Mouse (Mus musculus) midbrain, embryonic 13.5 days (tissue): ENCODE results near the gene Pex6. TPM values are rescaled to one million over a fixed set of nuclear protein-coding genes. Genes with fewer than 3 reads are reported as not detected.

Source experiments
- ATAC-seq: fragments of 200-750 bp; cut with Nextera tagmentation; 2 replicates; pipeline ENCODE4 v1.8.0; 2017; ENCODE audit warnings: mild to moderate bottlenecking, moderate TSS enrichment, moderate library complexity
- H3K27ac ChIP-seq: fragments of 300-500 bp; sonication (generic); 2 replicates; pipeline ENCODE4 v1.5.1; 2015; ENCODE audit warnings: inconsistent platforms, mild to moderate bottlenecking, moderate library complexity
- H3K27me3 ChIP-seq: fragments of 300-500 bp; sonication (generic); 2 replicates; pipeline ENCODE4 v1.6.1; 2015; ENCODE audit warnings: mild to moderate bottlenecking, inconsistent platforms
- H3K36me3 ChIP-seq: fragments of 300-500 bp; sonication (generic); 2 replicates; pipeline ENCODE4 v1.6.1; 2015; ENCODE audit warnings: mild to moderate bottlenecking, inconsistent platforms
- H3K4me1 ChIP-seq: fragments of 300-500 bp; sonication (generic); replicated peaks from 2 replicates; pipeline ENCODE4 v1.6.1; 2015; ENCODE audit warnings: inconsistent platforms
- H3K4me2 ChIP-seq: fragments of 300-500 bp; sonication (generic); replicated peaks from 2 replicates; pipeline ENCODE4 v1.6.1; 2015; ENCODE audit warnings: moderate library complexity, mild to moderate bottlenecking, inconsistent platforms
- H3K4me3 ChIP-seq: fragments of 300-500 bp; sonication (generic); replicated peaks from 2 replicates; pipeline ENCODE4 v1.5.1; 2015; ENCODE audit warnings: mild to moderate bottlenecking, inconsistent platforms
- H3K9ac ChIP-seq: fragments of 300-500 bp; sonication (generic); replicated peaks from 2 replicates; pipeline ENCODE4 v1.6.1; 2015; ENCODE audit warnings: mild to moderate bottlenecking, inconsistent platforms
- H3K9me3 ChIP-seq: fragments of 300-500 bp; sonication (generic); 2 replicates; pipeline ENCODE4 v1.6.1; 2016; ENCODE audit warnings: mild to moderate bottlenecking, inconsistent platforms
- WGBS: fragments of 180-500 bp; shearing (Covaris S2); methylation state at CpG from one replicate; pipeline ENCODE4 v1.1.7; 2015; 5-methylcytosine and 5-hydroxymethylcytosine counted together
- polyA plus RNA-seq: library from polyadenylated mRNA; unstranded; fragments of >200 nt; fragmentation: Nextera tagmentation; extraction: Ambion mirVana; gene quantifications from 2 replicates; pipeline ENCODE4 v1.2.1, GENCODE M21; 2015

Pex6 gene
- polyA plus RNA-seq, 1 experiment from 2014 or later: 24.3 TPM

GRCm38 (mm10) chr17:46702506-46702905 is 8.8 kb upstream of the Pex6 start:
- no peak for ATAC-seq
- WGBS: 95% methylated on average over 5 of the region's 5 CpGs
- Histone ChIP-seq H3K9me3 (no peaks in the 10 kb centered on the region), H3K4me3 (peak overlapping the region; percentile 91; the same call in 1 of the 2 replicates), H3K36me3 (peaks cover 29% of the 10 kb centered on the region), H3K4me2 (peak overlapping the region; percentile 82), H3K4me1 (peaks cover 48% of the 10 kb centered on the region), H3K27ac (no peak overlapping the region), H3K27me3 (no peaks in the 10 kb centered on the region), H3K9ac (peak overlapping the region; percentile 97)

GRCm38 (mm10) chr17:46703971-46704886 is 7.0 kb upstream of the Pex6 start:
- Histone ChIP-seq H3K9ac (peak overlapping the region; percentile 97), H3K9me3 (no peaks in the 10 kb centered on the region), H3K4me2 (peak overlapping the region; percentile 82), H3K36me3 (peaks cover 12% of the 10 kb centered on the region), H3K4me3 (peak overlapping the region; percentile 91), H3K4me1 (peaks cover 48% of the 10 kb centered on the region), H3K27ac (peak overlapping the region; percentile 86), H3K27me3 (no peaks in the 10 kb centered on the region)
- ATAC-seq: peak; percentile 84
- WGBS: 5% methylated on average over 34 of the region's 41 CpGs

GRCm38 (mm10) chr17:46704887-46705835 is 6.1 kb upstream of the Pex6 start, which contains the start of gene Ppp2r5d:
Gene Ppp2r5d, minus strand, starts transcription at chr17:46705111.
- ATAC-seq: peak; percentile 96
- H3K9ac ChIP-seq: peak within 1 kb of the TSS; percentile 97
- H3K4me3 ChIP-seq: peak within 1 kb of the TSS; percentile 91
- H3K27ac ChIP-seq: peak within 1 kb of the TSS; percentile 93
- peaks cover 4% of the 10 kb centered on the region; the same call in 1 of the 2 replicates for H3K36me3 ChIP-seq
- H3K4me2 ChIP-seq: peak within 1 kb of the TSS; percentile 82
- H3K4me1 ChIP-seq: peaks cover 48% of the 10 kb centered on the region
- H3K27me3 ChIP-seq: no peaks in the 10 kb centered on the region
- WGBS: 2% methylated on average over 48 of the region's 48 CpGs
- no peaks in the 10 kb centered on the region for H3K9me3 ChIP-seq

GRCm38 (mm10) chr17:46706375-46707089 is 4.7 kb upstream of the Pex6 start:
- H3K4me3 ChIP-seq: no peak overlapping the region
- no peak overlapping the region for H3K4me2 ChIP-seq
- H3K36me3 ChIP-seq: no peaks in the 10 kb centered on the region
- no peak overlapping the region for H3K27ac ChIP-seq
- WGBS: 95% methylated on average over 14 of the region's 14 CpGs
- no peaks in the 10 kb centered on the region for H3K9me3 ChIP-seq
- H3K4me1 ChIP-seq: peaks cover 40% of the 10 kb centered on the region
- H3K27me3 ChIP-seq: no peaks in the 10 kb centered on the region
- no peak for ATAC-seq
- no peak overlapping the region for H3K9ac ChIP-seq

- H3K4me2 ChIP-seq: peak overlapping the region; percentile 100
- under 1% methylated on average over 52 of the region's 76 CpGs for WGBS
- H3K27ac ChIP-seq: peak overlapping the region; percentile 82
- H3K9ac ChIP-seq: peak overlapping the region; percentile 93
- peaks cover 29% of the 10 kb centered on the region for H3K36me3 ChIP-seq
- peaks cover 22% of the 10 kb centered on the region for H3K4me1 ChIP-seq
- no peaks in the 10 kb centered on the region for H3K9me3 ChIP-seq
- peak overlapping the region; percentile 98 for H3K4me3 ChIP-seq
- ATAC-seq: peak; percentile 32
- no peaks in the 10 kb centered on the region for H3K27me3 ChIP-seq
Measured at GRCm38 (mm10) chr17:46711612-46712271, 479 bp downstream of the Pex6 start.

GRCm38 (mm10) chr17:46712442-46712841 is 1.2 kb downstream of the Pex6 start:
- H3K4me2 ChIP-seq: peak overlapping the region; percentile 100
- peaks cover 34% of the 10 kb centered on the region for H3K36me3 ChIP-seq
- 79% methylated on average over 7 of the region's 7 CpGs for WGBS
- H3K4me3 ChIP-seq: peak overlapping the region; percentile 98
- no peaks in the 10 kb centered on the region for H3K27me3 ChIP-seq
- H3K27ac ChIP-seq: no peak overlapping the region
- no peaks in the 10 kb centered on the region for H3K9me3 ChIP-seq
- ATAC-seq: no peak
- peaks cover 19% of the 10 kb centered on the region for H3K4me1 ChIP-seq
- peak overlapping the region; percentile 93 for H3K9ac ChIP-seq

GRCm38 (mm10) chr17:46713849-46714248 is 2.6 kb downstream of the Pex6 start:
- Histone ChIP-seq H3K27me3 (no peaks in the 10 kb centered on the region), H3K4me1 (peaks cover 19% of the 10 kb centered on the region), H3K9me3 (no peaks in the 10 kb centered on the region), H3K4me2 (no peak overlapping the region), H3K36me3 (peaks cover 37% of the 10 kb centered on the region), H3K9ac (no peak overlapping the region), H3K4me3 (no peak overlapping the region), H3K27ac (no peak overlapping the region)
- ATAC-seq: no peak
- WGBS: 89% methylated on average over 9 of the region's 9 CpGs

GRCm38 (mm10) chr17:46714756-46715481 is 3.7 kb downstream of the Pex6 start:
- no peak overlapping the region for H3K4me2 ChIP-seq
- H3K27me3 ChIP-seq: no peaks in the 10 kb centered on the region
- WGBS: 95% methylated on average over 11 of the region's 11 CpGs
- no peak for ATAC-seq
- no peak overlapping the region for H3K4me3 ChIP-seq
- H3K9ac ChIP-seq: no peak overlapping the region
- peaks cover 19% of the 10 kb centered on the region for H3K4me1 ChIP-seq
- no peaks in the 10 kb centered on the region for H3K9me3 ChIP-seq
- peaks cover 37% of the 10 kb centered on the region for H3K36me3 ChIP-seq
- H3K27ac ChIP-seq: no peak overlapping the region

GRCm38 (mm10) chr17:46721077-46721476 is 9.8 kb downstream of the Pex6 start:
- no peak overlapping the region for H3K27ac ChIP-seq
- no peaks in the 10 kb centered on the region for H3K9me3 ChIP-seq
- no peak for ATAC-seq
- H3K4me3 ChIP-seq: no peak overlapping the region
- no peaks in the 10 kb centered on the region for H3K27me3 ChIP-seq
- H3K4me2 ChIP-seq: no peak overlapping the region
- WGBS: 80% methylated on average over 7 of the region's 7 CpGs
- H3K9ac ChIP-seq: no peak overlapping the region
- H3K4me1 ChIP-seq: no peaks in the 10 kb centered on the region
- peaks cover 64% of the 10 kb centered on the region for H3K36me3 ChIP-seq

- Histone ChIP-seq H3K9me3 (no peaks in the 10 kb centered on the region), H3K27me3 (peaks cover 13% of the 10 kb centered on the region), H3K27ac (no peak overlapping the region), H3K36me3 (peaks cover 52% of the 10 kb centered on the region), H3K4me2 (no peak overlapping the region), H3K4me1 (0 out of 2 replicates have a peak, but pooled peaks cover 4% of the 10 kb centered on the region), H3K4me3 (no peak overlapping the region), H3K9ac (no peak overlapping the region)
- no peak for ATAC-seq
- 86% methylated on average over 17 of the region's 20 CpGs for WGBS
Measured at GRCm38 (mm10) chr17:46724477-46725084, 13.3 kb downstream of the Pex6 start.
